Mouse (Mus musculus) gastrocnemius, adult 2 months (tissue): ENCODE data around the gene Zdhhc22. TPM values are rescaled to one million over a fixed set of nuclear protein-coding genes. Genes with fewer than 3 reads are reported as not detected.

ENCODE experiments used
- DNase-seq: peaks from one replicate; pipeline ENCODE4 v3.0.0; 2022
- H3K27ac ChIP-seq: fragments of 200-600 bp; 2 replicates; pipeline ENCODE4 v1.8.1; 2022; ENCODE audit warnings: mild to moderate bottlenecking
- H3K4me3 ChIP-seq: fragments of 200-600 bp; 2 replicates; pipeline ENCODE4 v1.8.1; 2022; ENCODE audit warnings: mild to moderate bottlenecking, moderate library complexity
- CTCF ChIP-seq: fragments of 200-600 bp; IDR thresholded peaks from 2 replicates; pipeline ENCODE4 v1.8.1; 2022; ENCODE audit warnings: antibody characterized with exemption, mild to moderate bottlenecking, moderate library complexity
- intact Hi-C: fragments of 180-260 bp; cut with DNase I; formaldehyde crosslinking; loops from one replicate; pipeline ENCODE4 v1.15.1; 2025
- microRNA-seq: library from miRNA; unstranded; fragments of <30 nt; microRNA quantifications from one replicate; pipeline ENCODE4 v1.2.0, GENCODE M21; 2021
- total RNA-seq, 2 experiments: library from RNA; stranded (reverse); gene quantifications; 2 replicates each; pipeline ENCODE4 v1.2.3; 2021

Gene Zdhhc22
- total RNA-seq, 2 experiments from 2014 or later: not detected

- H3K27ac ChIP-seq: peak overlapping the region; percentile 89
- TF ChIP-seq CTCF: no peak
- no peak overlapping the region for H3K4me3 ChIP-seq
- intact Hi-C loops: no loop called here
- DNase-seq: peak; percentile 45
These were observed 51.7 kb downstream of the Zdhhc22 start for GRCm38 (mm10) chr12:86938571-86938970.

GRCm38 (mm10) chr12:86936587-86937343 lies 53.5 kb downstream of the Zdhhc22 start:
- intact Hi-C loops: no loop called here
- Histone ChIP-seq H3K27ac (peak overlapping the region; percentile 89), H3K4me3 (no peak overlapping the region)
- DNase-seq: no peak
- TF ChIP-seq CTCF: no peak

GRCm38 (mm10) chr12:86935692-86936282 lies 54.4 kb downstream of the Zdhhc22 start:
- no peak overlapping the region for H3K4me3 ChIP-seq
- no peak for DNase-seq
- intact Hi-C loops: no loop called here
- no peak for TF ChIP-seq CTCF
- peak overlapping the region; percentile 89 for H3K27ac ChIP-seq

DNA sequence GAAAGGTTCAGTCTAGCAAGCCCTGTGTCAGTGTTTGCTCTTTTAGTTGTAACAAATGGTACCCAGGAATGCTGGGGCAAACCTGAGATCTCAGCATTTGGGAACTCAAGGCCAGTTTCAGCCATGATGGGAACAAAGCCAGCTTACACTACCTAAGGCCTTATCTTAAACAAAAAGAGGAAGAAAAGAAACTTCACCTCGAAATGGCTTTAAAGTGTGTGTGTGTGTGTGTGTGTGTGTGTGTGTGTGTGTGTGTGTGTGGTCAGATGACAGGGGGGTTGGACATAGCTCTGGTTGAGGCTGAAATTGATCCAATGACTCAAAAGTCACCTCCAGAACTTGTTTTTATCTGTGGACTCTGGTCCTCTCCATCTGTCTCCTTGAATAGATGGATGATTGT lies 55.5 kb downstream of the Zdhhc22 start:
- intact Hi-C loops: no loop called here
- peak overlapping the region; percentile 89 for H3K27ac ChIP-seq
- DNase-seq: no peak
- no peak for TF ChIP-seq CTCF
- H3K4me3 ChIP-seq: no peak overlapping the region

GRCm38 (mm10) chr12:86932575-86932952 lies 57.7 kb downstream of the Zdhhc22 start:
- Histone ChIP-seq H3K27ac (peak overlapping the region; percentile 89), H3K4me3 (no peak overlapping the region; the same call in 1 of the 2 replicates)
- DNase-seq: peak; percentile 74
- TF ChIP-seq CTCF: no peak
- intact Hi-C loops: no loop called here

GRCm38 (mm10) chr12:86931919-86932574 lies 58.2 kb downstream of the Zdhhc22 start:
- Histone ChIP-seq H3K27ac (peak overlapping the region; percentile 89), H3K4me3 (no peak overlapping the region; the same call in 1 of the 2 replicates)
- intact Hi-C loops: no loop called here
- TF ChIP-seq CTCF: no peak
- DNase-seq: peak; percentile 91

GRCm38 (mm10) chr12:86930934-86931729 lies 59.1 kb downstream of the Zdhhc22 start:
- TF ChIP-seq CTCF: no peak
- H3K4me3 ChIP-seq: no peak overlapping the region
- intact Hi-C loops: no loop called here
- H3K27ac ChIP-seq: peak overlapping the region; percentile 89
- DNase-seq: no peak

Small RNA genes lying within 50 kb of the gene (microRNA-seq; reads per million reads assigned to microRNA genes)
- not detected for gene Gm25847

Other genes starting within 250 kb of the Zdhhc22 start
- gene Irf2bpl, start 105.6 kb downstream of the Zdhhc22 start, total RNA-seq: 10 to 100 TPM; 21.5 to 28.2 TPM
- gene Cipc, start 43.4 kb downstream of the Zdhhc22 start, total RNA-seq: 10 to 100 TPM; 32.2 to 33.8 TPM
- not detected for gene Tmem63c, start 30.9 kb upstream of the Zdhhc22 start, total RNA-seq
- gene Ngb, start 112.1 kb upstream of the Zdhhc22 start, total RNA-seq: under 1 TPM; 0.14 to 0.20 TPM
- 10 to 100 TPM; 33.1 to 40.2 TPM for gene Gstz1, start 156.7 kb upstream of the Zdhhc22 start, total RNA-seq
- 1 to 10 TPM; 6.2 to 6.3 TPM for gene Pomt2, start 157.5 kb upstream of the Zdhhc22 start, total RNA-seq
- gene Samd15, start 209.3 kb upstream of the Zdhhc22 start, total RNA-seq: not detected
- 1 to 10 TPM; 1.6 to 2.2 TPM for gene Tmed8, start 210.0 kb upstream of the Zdhhc22 start, total RNA-seq
- gene Noxred1, start 248.3 kb upstream of the Zdhhc22 start, total RNA-seq: 1 to 10 TPM in 1 of 2 experiments, under 1 TPM in 1; 0.26 to 1.1 TPM